Mouse (Mus musculus) cerebellum, postnatal 4 days (tissue): ENCODE data around the gene Gm3893.
"Not testable (repeated sequence)": the region's sequence is repeated elsewhere in the genome, so short reads cannot be mapped to it uniquely, and the experiment has no call there.

ENCODE experiments used
- DNase-seq, 2 experiments: peaks; one replicate each; pipeline ENCODE4 v3.0.0; 2022; ENCODE audit warnings: low spot score in 2 of 2, mixed read lengths in 1 of 2

The Gm3893 gene

DNA sequence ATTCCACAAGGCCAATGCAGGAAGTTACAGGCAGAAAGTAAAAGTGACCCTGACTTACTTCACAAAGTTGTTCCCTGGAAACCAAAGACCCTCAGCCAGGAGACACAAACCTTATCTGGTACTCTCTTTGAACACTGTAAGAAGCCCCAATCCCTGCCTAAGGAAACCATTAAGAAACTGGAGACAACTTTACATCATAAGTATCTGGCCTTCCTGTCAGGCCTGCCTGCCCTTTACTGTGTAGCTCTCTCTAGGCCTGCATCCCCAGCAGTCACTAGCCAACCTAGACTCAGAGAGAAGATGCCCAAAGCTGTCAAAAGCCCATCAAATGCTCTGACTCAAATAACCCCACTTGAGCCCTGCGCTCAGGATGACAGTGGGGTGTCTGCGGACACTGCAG lies at the start of gene Gm3893:
TSS of gene Gm3893 (plus strand) at position 301 of the 400 bp plus-strand sequence.
- DNase-seq = not testable (repeated sequence)

DNA sequence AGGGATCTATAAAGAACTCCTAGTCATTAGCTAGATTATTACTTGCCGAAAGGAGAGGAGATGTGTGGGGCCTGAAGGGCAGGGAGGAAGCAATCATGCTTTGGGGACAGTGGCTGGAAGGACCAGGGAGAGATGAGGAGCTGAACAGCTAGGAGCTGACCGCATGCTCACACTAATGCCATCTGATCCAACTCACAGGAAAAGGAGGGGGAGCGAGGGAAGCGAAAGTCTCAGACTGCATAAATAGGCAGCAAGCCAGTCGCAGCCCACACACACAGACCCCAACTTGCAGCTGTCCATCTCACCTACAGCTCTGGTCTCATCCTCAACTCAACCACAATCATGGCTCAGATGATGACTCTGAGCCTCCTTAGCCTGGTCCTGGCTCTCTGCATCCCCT lies 23.5 kb downstream of the Gm3893 start, which contains the start of gene Gm13304:
TSS of gene Gm13304 (plus strand) at position 301 of the 400 bp plus-strand sequence.
- DNase-seq = not testable (repeated sequence)
